Mouse (Mus musculus): ENCODE measurements at regions not wholly inside any gene's neighbourhood (a gene's known extent, or its start where the extent isn't known, plus 50 kb on each side); places are given as distances from the start of the nearest gene placed in this dataset.

DNA sequence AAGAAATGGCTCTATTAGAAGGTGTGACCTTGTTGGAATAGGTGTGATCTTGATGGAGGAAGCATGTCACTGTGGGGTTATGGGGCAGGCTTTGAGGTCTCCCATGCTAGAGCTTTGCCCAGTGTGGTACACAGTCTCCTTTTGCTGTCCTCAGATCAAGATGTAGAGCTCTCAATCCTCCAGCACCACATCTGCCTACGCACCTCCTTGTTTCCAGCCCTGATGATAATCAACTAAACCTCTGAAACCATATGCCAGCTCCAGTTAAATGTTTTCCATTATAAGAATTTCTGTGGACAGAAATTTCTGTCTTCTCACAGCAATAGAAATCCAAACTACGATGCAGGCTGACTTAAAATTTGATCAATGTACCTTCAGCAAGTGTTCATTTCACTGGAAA is 103.8 kb downstream of the Gm10260 start:
- DNase-seq (ENCODE audit: low spot score in 2 of 2), result no peak

DNA sequence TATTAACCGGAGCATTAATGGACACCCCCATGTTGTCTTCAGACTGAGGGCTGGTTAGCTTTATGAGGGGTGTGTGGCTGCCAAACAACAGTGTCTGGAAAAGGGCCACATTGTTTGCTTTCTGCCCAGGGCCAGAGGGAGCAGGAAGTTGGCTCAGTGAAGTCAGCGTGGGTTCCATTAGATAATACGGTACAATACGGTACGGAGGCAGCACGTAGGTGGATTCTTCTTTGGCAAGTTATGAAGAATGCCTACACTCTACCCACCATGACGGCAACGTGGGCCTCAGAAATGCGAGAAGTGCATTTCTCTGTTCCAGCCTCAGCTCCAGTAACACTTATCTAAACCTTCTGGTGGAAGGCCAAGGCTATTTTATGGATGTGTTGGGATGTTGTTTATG is 108.2 kb downstream of the Gm10260 start:
- no peak for DNase-seq (ENCODE audit: low spot score in 2 of 2)

DNA sequence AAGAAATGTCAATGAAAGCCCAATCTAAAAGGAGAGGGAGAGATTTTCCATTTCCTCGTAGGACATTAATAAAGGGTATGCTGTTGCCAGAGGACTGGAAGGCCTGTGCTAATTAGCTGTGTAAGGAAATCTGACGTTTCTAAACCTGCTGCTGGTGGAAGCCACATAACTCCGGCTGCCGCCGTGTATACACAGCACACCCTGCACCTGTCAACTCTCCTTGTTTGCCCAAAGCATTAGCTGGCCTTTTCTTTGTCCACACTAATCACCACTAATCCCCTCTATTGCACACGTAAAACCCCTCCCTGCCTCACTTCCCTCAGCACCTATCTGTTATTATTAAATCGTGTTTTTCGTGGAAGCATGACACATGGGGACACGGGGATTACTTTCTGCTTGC is 108.7 kb downstream of the Gm10260 start:
- DNase-seq (ENCODE audit: low spot score in 2 of 2), result no peak

DNA sequence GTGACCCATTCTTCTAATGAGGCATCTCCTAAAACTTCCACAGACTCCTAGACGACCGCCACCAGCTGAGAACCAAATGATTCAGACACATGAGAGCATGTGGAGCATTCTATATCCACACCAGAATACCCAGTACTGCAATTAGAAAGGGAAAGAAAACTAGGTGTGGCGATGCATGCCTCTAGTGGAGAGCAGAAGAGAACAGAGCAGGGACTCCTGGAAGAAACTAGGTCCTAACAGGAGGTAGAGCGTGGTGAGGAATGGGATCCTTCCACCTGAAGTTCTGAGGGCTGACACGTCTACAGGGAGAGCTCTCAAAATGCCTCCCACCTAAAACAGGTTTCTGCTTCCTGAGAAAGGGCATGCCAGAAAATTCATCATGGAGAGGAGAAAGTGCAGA is 109.3 kb downstream of the Gm10260 start:
- no peak for DNase-seq (ENCODE audit: low spot score in 2 of 2)

DNA sequence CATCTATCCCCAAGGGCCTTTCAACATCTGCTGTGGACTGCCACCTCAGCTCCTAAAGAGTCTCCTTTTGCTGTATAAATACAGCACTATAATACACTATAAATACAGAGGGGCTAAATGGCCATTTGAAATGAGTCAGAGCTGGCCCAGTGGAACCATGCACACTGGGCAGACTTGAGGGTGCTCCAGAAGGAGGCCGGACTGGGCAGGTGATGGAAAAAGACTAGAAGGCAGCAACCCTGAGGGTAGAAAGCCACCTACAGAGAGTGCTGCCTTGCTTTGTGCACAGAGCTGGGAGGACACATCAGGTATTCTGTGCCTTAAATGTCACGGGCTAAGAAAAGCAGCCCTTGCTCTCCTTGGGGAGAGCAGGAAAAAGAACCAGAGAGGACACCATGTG is 110.2 kb downstream of the Gm10260 start:
- no peak for DNase-seq (ENCODE audit: low spot score in 2 of 2)

DNA sequence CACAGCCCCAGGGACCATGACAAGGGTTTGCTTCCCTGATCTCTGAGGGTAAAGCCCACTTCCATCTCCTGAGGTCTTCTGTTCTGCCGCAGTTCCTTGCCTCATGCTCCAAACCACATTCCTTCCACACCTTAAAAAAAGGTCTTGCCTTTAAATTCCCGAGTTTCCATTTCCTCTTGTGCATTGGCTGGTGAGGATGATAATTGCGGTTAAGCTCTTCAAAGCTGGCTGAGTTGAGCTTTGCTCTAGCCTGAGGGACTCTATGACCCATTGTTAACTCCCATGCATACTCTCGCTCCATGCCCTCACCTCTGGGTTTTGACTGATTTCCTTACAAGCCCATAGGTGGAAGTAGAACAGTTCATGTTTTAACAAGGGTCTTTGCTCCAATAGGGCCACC is 112.9 kb downstream of the Gm10260 start:
- no peak for DNase-seq (ENCODE audit: low spot score in 2 of 2)

DNA sequence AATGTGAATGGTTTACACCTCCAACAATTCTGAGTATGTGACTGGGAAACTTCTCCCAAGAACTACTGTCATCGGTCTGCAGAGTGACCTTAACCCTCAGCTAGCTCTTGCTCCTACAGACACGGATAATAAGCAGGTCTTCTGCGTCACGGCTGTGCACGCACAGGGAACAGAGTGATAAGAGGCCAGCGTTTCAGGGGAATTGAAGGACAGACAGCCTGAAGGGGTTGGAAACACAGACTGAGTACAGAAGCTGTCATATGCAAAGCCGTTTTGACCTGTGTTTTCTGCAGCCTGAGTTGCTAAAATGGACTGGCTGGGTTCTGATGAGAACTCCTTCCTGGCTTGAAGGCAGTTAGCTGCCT is 114.4 kb downstream of the Gm10260 start:
- no peak for DNase-seq (ENCODE audit: low spot score in 2 of 2)

DNA sequence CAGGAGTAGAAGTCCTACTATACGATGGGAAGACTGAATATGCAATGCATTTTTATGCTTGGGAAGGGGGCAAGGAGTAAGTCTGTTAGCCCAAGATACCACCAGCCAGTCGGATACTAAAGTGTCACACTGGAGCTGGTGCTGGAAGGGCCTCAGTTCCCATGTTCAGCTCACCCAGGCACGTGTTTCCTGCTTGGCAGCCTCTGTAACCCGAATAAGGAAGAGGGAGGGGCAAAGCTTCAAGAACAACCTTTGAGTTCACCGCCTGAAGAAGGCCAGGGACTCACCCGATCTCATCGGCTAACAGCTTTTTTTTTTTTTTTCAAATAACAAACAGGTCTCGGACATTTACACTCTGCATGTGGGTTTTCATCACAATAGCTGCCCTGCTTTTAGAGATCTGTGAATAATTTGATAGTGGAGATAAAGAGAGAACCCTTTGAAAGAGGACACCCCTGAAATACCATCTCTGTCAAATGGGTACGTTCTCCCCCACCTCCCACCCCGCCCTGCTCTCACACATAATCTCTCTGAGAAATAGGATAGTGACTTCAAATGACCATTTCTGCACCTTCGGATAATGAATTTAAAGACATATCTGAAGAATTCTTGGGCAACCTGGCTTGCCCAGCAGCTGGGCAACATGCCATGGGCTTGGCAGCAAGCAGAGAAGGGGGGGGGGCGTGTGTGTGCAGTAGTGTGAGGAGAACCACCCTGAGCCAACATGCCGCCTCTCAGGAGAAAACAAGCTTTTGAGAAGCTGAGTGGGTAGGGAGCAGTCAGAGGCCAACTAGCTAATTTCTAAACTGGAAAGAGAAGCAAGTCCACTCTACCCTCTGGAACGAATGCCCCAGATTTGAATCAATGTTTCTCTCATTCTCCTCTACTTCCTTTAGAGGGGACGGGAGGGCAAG is 115.1 kb downstream of the Gm10260 start:
- DNase-seq (ENCODE audit: low spot score in 2 of 2), result no peak

DNA sequence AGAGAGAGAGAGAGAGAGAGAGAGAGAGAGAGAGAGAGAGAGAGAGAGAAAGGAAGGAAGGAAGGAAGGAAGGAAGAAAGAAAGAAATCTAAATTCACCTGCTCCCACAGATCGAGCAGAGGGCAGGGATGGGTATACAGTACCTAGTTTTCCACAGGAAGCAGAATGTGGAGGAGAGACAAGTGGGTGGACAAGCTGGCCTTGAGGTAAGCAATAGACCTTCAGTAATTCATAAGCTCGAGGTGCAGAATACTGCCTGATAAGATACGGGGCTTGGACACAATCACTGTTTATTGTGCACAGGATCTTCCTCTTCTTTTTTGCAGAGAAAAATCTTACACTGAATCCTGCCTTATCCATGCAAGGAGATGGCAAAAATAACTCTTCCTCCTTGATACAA is 120.2 kb downstream of the Gm10260 start:
- DNase-seq (ENCODE audit: low spot score in 2 of 2), result no peak

DNA sequence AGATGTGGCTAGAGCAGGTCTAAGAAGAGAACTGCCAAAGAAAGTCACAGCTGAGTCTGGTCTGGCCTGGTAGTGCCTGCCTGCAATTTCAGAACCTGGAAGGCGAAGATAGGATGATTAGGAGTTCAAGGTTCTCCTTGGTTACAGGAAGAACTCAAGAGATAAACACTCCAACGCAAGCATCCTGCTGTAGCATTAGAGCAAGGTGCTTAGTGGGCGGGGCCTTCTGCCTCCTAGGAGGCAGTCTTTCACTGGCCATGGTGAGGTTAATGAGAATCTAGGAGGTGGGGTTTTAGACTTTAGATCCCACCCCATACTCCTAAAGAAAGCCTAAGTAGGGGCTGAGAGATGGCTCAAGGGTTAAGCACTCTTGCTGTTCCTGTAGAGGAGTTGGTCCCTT is 120.8 kb downstream of the Gm10260 start:
- DNase-seq (ENCODE audit: low spot score in 2 of 2), result no peak

DNA sequence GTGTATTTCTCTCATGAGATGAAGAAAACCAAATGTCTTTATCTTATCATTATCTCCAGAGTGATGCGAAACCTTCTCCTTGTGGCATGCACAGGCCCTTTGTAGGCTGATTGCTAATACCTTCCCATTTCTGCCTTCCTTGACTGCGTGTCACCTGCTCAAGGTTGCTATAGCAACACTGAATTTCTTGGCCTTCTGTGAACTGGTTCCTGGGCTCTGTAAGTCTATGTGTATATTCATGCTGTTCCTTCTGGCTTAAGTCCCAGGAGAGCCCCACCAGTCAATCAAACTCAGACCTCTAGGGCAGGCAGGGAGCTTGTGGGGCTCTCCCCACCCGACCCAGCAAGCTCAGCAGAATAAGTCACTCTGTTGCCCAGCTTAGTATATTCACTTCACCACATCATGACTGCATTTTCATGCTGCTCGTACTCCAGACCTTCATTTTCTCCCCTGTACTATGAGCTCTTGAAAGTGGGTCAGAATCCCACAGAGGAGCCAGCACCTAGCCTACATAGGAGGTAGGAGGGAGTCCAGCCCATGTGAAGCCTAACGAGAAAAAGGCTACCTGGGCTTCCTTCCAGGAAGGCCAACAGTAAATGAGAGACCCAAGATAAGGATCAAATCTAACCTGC is 121.9 kb downstream of the Gm10260 start:
- no peak for DNase-seq (ENCODE audit: low spot score in 2 of 2)

DNA sequence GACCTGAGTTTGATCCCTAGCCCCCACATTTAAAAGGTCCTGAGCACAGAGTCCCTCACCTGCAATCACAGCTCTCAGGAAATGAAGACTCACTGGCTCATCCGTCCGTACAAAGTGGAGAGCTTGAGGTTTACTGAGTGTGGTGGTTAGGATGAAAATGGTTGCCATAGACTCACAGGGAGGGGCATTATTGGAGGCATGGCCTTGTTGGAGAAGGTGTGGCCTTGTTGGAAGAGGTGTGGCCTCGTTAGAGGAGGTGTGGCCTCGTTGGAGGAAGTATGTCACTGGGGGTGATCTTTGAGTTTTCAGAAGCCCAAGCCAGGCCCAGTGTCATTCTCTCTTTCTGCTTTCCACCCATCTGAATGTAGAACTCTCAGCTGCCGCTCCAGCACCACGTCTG is 122.9 kb downstream of the Gm10260 start:
- DNase-seq (ENCODE audit: low spot score in 2 of 2), result no peak

DNA sequence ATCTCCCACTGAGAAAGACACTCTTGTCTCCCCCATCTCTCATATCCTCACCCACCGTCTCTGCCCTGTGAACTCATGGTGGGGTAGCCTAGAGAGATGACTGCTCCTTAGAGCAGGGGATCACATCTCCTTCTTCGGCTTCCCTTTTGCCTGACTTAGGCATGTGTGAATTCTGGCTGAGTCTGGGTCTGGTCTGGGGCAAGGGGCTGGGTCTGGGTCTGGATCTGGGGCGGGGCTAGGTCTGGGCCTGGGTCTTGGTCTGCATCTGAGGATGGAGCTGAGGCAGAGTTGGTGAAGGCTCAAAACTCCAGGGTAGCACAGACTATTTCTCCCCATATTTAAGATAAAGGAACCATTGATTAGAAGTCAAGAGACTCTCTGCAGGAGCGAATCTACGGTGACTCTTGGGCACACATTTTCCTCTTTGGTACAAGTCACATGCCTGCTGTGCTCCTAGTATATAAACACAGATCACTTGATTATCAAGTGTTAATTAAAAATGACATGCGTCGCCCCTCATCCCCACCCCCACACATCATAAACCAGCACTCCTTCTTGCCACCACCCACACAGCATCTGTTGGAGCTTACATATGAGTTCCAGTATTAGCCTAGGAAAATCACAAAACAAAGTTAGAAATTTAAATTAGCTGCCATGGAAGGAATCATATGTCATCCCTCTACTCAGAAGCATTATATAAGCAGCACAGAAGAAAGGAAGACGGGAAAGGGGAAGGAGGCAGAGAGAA is 126.2 kb downstream of the Gm10260 start:
- peak; percentile 38 to 82 for DNase-seq (ENCODE audit: low spot score in 2 of 2)

DNA sequence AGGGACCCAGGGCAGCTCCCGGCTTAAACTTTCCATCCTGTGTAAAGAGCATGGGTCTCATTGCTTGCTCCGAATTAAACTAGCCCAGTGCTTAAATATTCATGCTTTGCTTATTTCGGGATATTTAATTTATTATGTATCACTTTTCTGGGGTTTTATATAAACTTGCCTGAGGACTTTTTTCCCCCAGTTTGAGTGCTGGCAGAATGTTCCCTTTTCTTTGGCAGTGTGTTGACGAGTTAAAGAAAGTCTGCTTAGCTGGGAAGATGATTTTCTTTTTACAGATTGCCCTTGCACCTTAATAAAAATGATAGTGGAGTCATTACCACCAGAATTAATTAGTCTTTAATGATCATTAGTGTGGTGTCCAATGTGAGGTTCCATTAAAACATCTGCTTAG is 126.9 kb downstream of the Gm10260 start:
- DNase-seq (ENCODE audit: low spot score in 2 of 2), result no peak

DNA sequence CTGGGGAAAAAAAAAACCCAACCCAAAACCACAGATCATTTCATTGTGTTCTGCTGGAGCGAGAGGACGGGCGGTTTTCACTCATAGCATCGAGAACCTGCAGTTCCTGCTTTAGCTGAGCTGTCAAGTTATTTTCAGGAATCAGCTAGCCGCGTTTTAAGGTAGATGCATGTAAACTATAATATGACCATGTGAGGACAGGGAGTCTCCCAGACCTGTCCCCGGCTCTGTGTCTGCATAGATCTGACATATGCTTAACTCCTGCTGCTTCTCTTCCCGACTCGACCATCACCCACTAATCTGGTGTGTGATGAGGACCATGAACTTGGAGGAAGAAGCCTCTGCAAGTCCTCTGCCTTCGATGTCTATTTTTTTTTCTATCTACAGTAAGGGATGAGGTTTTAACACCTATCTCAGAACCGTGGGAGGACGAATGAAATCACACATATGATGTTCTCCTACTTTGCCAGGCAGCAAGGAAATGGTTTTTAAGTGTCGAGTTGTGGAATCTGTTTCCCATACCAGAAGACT is 128.5 kb downstream of the Gm10260 start:
- DNase-seq (ENCODE audit: low spot score in 2 of 2), result no peak

DNA sequence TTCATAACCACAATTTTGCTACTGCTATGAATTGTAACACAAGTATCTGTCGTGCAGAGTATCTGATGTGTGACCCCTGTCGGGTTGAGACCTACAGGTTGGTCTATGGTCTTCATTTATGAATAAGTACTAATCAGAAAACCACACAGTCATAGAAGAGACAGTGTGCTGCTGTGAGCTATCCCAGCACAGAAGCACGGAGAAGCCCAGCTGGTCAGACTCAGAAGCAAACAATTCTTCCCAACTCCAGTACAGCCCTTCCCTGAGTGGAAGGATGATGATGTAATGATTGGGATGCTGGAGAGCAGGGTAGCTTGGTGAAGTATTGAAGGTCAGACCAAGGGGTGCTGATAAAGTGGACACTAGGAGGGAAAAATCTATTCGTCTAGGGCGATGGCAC is 129.5 kb downstream of the Gm10260 start:
- no peak for DNase-seq (ENCODE audit: low spot score in 2 of 2)

DNA sequence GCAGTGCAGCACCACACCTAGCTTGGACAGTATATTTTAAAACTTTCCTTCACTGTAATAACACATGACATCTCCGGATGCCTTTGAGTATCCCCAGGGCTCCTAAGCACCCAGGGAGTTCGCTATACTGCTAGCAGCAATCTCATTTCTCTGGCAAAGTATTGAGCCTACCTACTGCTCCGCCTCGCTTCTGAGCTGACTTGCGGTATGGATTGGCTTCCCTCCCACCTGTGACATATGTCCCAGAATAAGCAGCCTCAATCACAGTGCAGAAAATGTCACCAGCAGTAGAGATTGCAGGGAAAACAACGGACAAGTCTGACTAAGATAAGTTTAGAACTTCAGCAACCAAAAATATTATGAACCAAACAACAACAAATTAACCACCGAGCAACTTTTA is 131.8 kb downstream of the Gm10260 start:
- DNase-seq (ENCODE audit: low spot score in 2 of 2), result no peak

DNA sequence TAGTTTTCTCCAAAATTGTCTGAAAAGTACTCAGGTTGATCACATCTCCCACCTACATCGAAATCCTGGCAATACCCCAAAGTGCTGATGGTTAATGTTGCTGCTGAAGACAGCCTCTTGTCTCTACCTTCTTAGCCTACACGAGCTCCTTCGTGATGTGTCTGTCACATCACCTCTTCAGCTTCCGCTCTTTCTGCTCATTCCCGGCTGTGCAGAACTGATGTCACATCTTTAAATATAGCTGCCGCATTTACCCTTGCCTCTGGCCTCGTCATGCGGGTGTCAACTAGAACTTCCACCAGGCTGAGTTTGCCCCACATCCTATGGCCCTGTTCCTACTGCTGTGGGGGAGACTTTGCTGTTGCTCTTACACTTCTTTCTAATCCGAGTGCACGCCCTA is 133.2 kb downstream of the Gm10260 start:
- DNase-seq (ENCODE audit: low spot score in 2 of 2), result no peak

DNA sequence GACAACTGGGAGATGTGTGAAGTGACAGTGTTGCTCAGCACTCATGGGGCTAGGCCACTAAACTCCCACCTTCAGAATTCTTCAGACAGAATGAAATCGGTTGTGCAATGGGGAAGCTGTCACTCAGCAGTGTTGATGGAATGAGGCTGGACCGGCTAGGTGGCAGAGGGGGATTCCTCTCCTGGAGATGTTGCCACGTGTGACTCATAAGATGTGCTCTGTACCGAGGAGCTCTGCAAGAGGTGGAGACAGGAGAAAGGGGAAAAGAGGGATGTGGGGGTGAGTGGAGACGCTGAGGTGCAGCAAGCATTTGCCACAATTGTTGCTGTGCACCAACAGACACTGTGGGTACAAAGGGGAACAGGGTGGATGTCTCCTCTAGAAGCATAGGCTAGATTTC is 133.6 kb downstream of the Gm10260 start:
- DNase-seq (ENCODE audit: low spot score in 2 of 2), result no peak

DNA sequence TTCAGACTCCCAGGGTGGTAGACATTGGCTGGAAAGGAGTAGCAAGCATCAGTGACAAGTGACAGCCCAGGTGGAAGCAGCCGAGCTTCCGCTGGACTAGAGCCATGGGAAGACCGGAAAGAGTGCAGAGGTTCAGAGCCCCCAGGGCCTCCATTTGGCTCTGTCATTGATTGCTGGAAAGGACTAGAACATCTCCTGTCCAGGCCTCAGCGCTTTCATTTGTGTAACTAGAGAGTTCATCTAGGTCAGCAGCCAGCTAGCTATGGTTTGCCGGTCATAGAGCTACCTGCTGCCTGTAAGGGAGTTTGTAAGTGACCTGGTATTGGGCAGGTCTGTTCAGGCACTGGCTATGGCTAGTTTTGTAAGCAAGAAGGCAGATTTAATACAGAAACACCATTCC is 134.3 kb downstream of the Gm10260 start:
- no peak for DNase-seq (ENCODE audit: low spot score in 2 of 2)

DNA sequence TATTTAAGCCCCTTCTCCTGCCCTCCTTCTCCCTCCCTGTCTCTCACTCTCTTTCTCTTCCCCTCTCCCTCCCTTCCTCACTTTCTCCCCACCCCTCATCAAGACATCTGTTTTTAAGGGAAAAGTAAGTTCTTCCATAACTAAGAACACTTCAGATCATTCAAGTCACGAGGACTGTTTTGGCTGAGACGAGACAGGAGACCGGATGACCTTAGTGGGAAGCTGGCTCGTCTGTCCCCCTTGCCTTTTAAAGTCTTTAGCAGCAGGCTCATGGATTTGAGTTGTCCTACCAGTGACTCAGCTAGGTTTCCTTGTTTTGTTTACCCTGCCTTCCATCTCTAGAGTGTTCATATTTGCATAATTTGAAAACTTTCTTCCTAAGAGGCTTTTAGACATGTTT is 135.0 kb downstream of the Gm10260 start:
- no peak for DNase-seq (ENCODE audit: low spot score in 2 of 2)

DNA sequence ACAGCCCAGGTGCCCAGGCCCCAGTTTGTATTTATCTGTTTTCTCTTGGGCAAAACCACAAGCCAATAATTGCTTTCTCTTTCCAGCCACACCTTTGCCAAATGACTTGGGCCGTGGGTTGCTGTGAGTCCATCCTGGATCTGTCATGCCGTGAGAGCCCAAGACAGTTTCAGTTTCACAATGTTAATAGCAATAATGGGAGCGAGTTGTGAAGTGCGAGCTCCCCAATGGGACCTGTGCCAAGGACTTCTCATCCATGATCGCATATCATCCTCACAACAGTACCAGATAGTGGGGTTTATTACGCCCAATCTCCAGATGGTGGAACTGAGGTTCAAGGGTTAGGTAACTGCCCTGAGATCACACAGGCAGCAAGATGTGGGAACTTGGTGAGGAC is 142.2 kb downstream of the Gm10260 start:
- no peak for DNase-seq (ENCODE audit: low spot score in 2 of 2)
